Mouse (Mus musculus) G1E (cell line): ENCODE measurements around the gene Mbtd1.

ENCODE experiments used
- CTCF ChIP-seq: IDR thresholded peaks from 2 replicates; pipeline ENCODE4 v1.5.1; 2012; ENCODE audit warnings: low read depth, low read length, inconsistent platforms, mixed read lengths
- GATA2 ChIP-seq: IDR thresholded peaks from 2 replicates; pipeline ENCODE4 v1.6.1; 2012; ENCODE audit warnings: low read depth, low read length, inconsistent platforms, borderline replicate concordance

- TF ChIP-seq CTCF (no peak), GATA2 (no peak)
Observed at GRCm38 (mm10) chr11:93969799-93970198, 84.1 kb downstream of the Mbtd1 start.
